Mouse (Mus musculus) megakaryocyte, embryonic 14.5 days (primary cell): ENCODE data around the gene Prox1.

Experiments used
- FLI1 ChIP-seq: IDR thresholded peaks from 2 replicates; pipeline ENCODE4 v1.6.1; 2012; ENCODE audit warnings: low read length, inconsistent platforms, mixed read lengths
- GATA1 ChIP-seq: IDR thresholded peaks from 3 replicates; pipeline ENCODE4 v1.6.1; 2012; ENCODE audit warnings: mixed read lengths, low read length, inconsistent platforms, borderline replicate concordance

DNA sequence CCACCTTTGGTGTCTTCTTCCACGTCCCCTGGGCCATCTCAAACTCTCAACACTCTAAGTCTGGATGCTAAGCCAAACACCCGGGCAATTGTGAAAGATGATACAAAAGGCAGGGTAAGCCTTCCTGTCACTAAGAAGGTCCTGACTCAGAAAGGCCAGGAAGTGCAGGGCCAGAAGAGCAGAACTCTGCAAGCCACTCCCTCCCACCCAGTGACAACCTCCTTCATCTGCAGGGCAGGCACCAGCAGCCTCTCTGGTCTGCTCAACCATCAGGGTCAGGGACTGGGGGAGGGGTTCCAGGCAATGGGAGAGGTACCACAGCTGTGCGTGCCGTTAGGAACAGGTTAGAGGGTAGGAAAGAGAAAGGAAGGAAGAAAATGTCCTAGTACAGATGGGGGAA is 27.9 kb downstream of the Prox1 start:
- TF ChIP-seq GATA1 (no peak), FLI1 (no peak)
